Mouse (Mus musculus) forebrain, embryonic 12.5 days (tissue): Measurements from ENCODE around the gene Ywhaq. TPM values are rescaled to one million over a fixed set of nuclear protein-coding genes. Genes with fewer than 3 reads are reported as not detected.

Experiments used
- ATAC-seq: fragments of 200-750 bp; cut with Nextera tagmentation; 2 replicates; pipeline ENCODE4 v1.8.0; 2017; ENCODE audit warnings: moderate TSS enrichment; ENCODE audit not compliant: low FRiP score
- H3K27ac ChIP-seq: fragments of 300-500 bp; sonication (generic); 2 replicates; pipeline ENCODE4 v1.5.1; 2016; ENCODE audit warnings: mild to moderate bottlenecking
- H3K27me3 ChIP-seq: fragments of 300-500 bp; sonication (generic); 2 replicates; pipeline ENCODE4 v1.6.1; 2016; ENCODE audit warnings: mild to moderate bottlenecking
- H3K36me3 ChIP-seq: fragments of 300-500 bp; sonication (generic); replicated peaks from 2 replicates; pipeline ENCODE4 v1.6.1; 2016; ENCODE audit warnings: mild to moderate bottlenecking
- H3K4me1 ChIP-seq: fragments of 300-500 bp; sonication (generic); 2 replicates; pipeline ENCODE4 v1.6.1; 2016
- H3K4me2 ChIP-seq: fragments of 300-500 bp; sonication (generic); 2 replicates; pipeline ENCODE4 v1.6.1; 2016; ENCODE audit warnings: mild to moderate bottlenecking, moderate library complexity
- H3K4me3 ChIP-seq: fragments of 300-500 bp; sonication (generic); replicated peaks from 2 replicates; pipeline ENCODE4 v1.5.1; 2016; ENCODE audit warnings: mild to moderate bottlenecking
- H3K9ac ChIP-seq: fragments of 300-500 bp; sonication (generic); 2 replicates; pipeline ENCODE4 v1.6.1; 2016; ENCODE audit warnings: mild to moderate bottlenecking
- H3K9me3 ChIP-seq: fragments of 300-500 bp; sonication (generic); 2 replicates; pipeline ENCODE4 v1.6.1; 2016
- WGBS: fragments of 180-500 bp; shearing (Covaris S2); methylation state at CpG from one replicate; pipeline ENCODE4 v1.1.7; 2016; 5-methylcytosine and 5-hydroxymethylcytosine counted together
- polyA plus RNA-seq: library from polyadenylated mRNA; unstranded; fragments of >200 nt; fragmentation: Nextera tagmentation; extraction: Ambion mirVana; gene quantifications from 2 replicates; pipeline ENCODE4 v1.2.1, GENCODE M21; 2016

The Ywhaq gene
- polyA plus RNA-seq, 1 experiment from 2014 or later: 1,153 TPM

DNA sequence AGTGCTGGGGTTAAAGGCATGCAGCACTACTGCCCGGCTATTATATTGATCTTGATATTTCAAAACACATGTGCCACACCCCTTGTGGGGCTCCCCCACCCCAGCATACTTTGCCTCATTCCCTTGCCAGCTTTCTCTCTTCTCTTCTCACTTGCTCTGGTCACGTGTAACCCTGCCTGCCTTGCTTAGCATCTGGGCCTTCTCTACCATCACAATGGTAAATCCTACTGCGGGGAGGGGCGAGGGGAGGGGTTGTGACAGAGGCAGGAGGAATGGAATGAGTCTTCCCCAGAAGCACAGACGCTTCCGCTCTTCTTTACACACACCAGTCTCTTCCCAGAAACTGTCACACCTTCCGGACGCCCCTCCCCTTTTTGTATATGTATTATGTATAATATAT lies 14.5 kb upstream of the Ywhaq start:
- H3K27ac ChIP-seq: no peak overlapping the region
- H3K4me2 ChIP-seq: no peak overlapping the region
- H3K4me3 ChIP-seq: no peak overlapping the region
- no peaks in the 10 kb centered on the region for H3K36me3 ChIP-seq
- no peak overlapping the region for H3K9ac ChIP-seq
- peaks cover under 1% of the 10 kb centered on the region; the same call in 1 of the 2 replicates for H3K4me1 ChIP-seq
- ATAC-seq: no peak
- no peaks in the 10 kb centered on the region for H3K9me3 ChIP-seq
- H3K27me3 ChIP-seq: no peaks in the 10 kb centered on the region
- 54% methylated on average over 8 of the region's 8 CpGs for WGBS

DNA sequence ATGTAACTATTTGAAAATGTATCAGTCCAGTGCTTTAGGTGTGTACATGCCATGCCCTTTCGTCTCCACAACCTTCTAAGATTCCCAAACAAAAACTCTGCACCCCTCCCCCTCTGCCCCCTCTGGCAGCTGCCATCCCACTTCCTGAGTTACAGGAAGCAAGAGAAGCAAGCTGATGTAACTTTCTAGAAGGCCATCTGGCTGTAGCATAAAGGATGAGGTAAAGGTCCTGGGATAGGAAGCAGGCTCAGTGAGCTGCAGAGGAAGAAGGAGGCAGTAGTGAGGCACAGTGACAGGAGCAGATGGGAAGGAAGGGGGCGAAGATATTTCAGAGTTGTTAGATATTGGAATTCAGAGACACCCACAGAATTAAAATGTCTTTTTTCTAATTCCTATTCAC lies 13.6 kb upstream of the Ywhaq start:
- no peak overlapping the region for H3K4me2 ChIP-seq
- no peaks in the 10 kb centered on the region for H3K9me3 ChIP-seq
- no peaks in the 10 kb centered on the region for H3K27me3 ChIP-seq
- no peak overlapping the region for H3K27ac ChIP-seq
- H3K4me3 ChIP-seq: no peak overlapping the region
- H3K36me3 ChIP-seq: no peaks in the 10 kb centered on the region
- H3K4me1 ChIP-seq: peaks cover 9% of the 10 kb centered on the region
- whole genome bisulfite sequencing: 90% methylated on average over 2 of the region's 2 CpGs
- no peak overlapping the region for H3K9ac ChIP-seq
- ATAC-seq: no peak

DNA sequence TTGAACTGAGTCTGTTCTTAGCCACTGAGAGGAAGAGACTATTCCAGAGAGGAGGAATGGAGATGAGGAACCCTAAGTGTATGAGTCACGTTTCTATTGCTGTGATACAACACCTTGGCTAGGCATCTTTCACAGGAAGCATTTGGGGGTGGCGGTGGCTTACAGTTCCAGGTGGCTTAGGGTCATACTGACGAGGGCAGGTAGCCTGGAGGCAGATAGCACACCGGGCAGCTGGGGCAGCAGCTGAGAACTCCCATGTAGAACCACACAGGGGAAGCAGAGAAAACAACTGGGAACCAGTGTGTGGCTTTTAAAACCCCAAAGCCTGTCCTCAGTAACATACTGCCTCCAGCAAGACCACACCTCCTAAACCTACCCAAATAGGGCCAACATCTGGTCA lies 12.7 kb upstream of the Ywhaq start:
- Histone ChIP-seq H3K27me3 (no peaks in the 10 kb centered on the region), H3K9me3 (no peaks in the 10 kb centered on the region), H3K4me2 (no peak overlapping the region), H3K9ac (no peak overlapping the region), H3K36me3 (no peaks in the 10 kb centered on the region), H3K4me3 (no peak overlapping the region), H3K4me1 (peaks cover 16% of the 10 kb centered on the region), H3K27ac (no peak overlapping the region)
- WGBS: 71% methylated on average over 4 of the region's 4 CpGs
- no peak for ATAC-seq

DNA sequence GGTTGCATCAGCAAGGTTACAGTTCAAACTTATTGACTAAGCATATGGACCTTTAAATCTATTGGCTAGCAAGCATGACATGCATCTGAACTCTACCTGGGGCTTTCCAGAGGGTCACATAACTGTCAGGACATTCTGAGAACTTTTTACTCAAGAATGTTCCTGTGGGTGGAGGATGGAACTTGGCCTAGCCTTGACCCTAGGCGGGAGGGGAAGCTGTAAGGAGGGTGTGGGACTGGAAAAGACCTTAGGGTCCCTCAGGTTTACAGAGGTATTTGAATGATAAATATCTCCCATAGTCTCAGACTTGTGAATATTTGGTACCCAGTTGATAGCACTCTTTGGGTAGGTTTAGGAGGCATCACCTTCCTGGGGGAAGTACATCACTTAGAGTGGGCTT lies 11.6 kb upstream of the Ywhaq start:
- Histone ChIP-seq H3K9me3 (no peaks in the 10 kb centered on the region), H3K4me3 (no peak overlapping the region), H3K36me3 (no peaks in the 10 kb centered on the region), H3K27me3 (no peaks in the 10 kb centered on the region), H3K4me1 (peaks cover 21% of the 10 kb centered on the region), H3K27ac (no peak overlapping the region), H3K4me2 (no peak overlapping the region), H3K9ac (no peak overlapping the region)
- WGBS: 83% methylated on average over 1 of the region's 1 CpGs
- no peak for ATAC-seq

DNA sequence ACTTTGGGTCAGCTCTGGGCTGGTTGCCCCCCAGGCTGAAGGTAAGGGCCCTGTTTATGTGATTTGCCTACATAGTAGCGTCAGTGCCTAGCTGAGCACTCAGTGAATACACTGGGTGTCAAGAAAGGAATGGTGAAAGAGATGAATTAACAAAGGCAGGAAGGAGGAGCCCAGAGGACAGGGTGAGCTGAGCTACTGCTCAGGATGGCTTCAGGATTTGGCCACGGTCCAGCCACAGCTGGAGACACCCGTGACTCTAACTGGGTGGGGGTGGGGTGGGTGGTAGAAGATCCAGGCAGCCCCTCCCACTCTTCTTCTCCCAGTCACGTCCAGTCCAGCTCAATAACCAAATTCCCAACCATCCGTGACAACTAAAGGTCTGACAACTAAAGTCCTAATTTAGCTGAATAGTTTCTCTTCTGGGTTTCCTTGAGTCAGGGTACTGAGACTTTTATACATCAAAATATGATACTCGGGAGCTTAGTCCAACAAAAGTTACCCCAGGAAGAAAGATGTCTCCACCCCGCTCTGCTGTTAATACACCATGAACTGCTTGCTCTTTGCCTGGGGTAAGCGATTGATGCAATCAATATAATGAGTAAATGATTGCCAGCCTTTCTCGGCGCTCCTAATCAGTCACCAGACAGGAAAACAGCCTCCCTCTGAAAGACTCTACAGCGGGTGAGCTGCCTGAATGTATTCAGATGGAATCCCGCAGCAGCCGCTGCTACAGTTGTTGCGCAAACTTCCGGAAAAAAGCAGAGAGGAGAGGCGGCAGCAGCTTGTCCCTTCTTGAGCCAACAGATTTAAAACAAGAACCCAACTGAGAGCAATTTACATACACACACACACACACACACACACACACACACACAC lies 8.9 kb upstream of the Ywhaq start:
- H3K9ac ChIP-seq: no peak overlapping the region
- peak; percentile 70 for ATAC-seq
- H3K36me3 ChIP-seq: no peaks in the 10 kb centered on the region
- H3K9me3 ChIP-seq: no peaks in the 10 kb centered on the region
- peaks cover 21% of the 10 kb centered on the region for H3K4me1 ChIP-seq
- no peaks in the 10 kb centered on the region for H3K27me3 ChIP-seq
- H3K27ac ChIP-seq: 0 out of 2 replicates have a peak overlapping the region, but pooled peaks have one; percentile 31
- WGBS: 13% methylated on average over 15 of the region's 16 CpGs
- H3K4me2 ChIP-seq: peak overlapping the region; percentile 36
- H3K4me3 ChIP-seq: peak overlapping the region; percentile 11

DNA sequence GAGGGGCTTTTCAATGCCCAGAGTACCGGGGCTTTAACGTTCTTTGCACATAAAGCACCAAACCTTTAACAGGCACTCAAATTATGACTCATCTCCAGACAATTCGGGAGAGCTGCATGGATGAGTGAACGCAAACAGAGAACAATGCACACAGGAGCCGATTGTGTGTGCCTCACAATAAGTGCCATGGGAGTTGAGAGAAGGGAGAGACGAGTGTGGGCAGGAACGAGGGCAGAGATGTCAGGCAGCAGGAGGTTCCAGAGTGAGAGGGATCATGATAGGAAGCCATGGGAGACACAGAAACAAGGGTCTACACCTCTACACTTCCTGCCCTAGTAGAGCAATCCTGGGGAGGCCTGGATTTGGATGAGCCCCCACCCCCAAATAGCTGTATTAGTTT lies 7.2 kb upstream of the Ywhaq start:
- Histone ChIP-seq H3K9ac (no peak overlapping the region), H3K27ac (no peak overlapping the region), H3K4me1 (peaks cover 21% of the 10 kb centered on the region), H3K4me3 (no peak overlapping the region), H3K36me3 (no peaks in the 10 kb centered on the region), H3K27me3 (no peaks in the 10 kb centered on the region), H3K9me3 (no peaks in the 10 kb centered on the region), H3K4me2 (no peak overlapping the region)
- 11% methylated on average over 7 of the region's 7 CpGs for WGBS
- ATAC-seq: peak; percentile 21; the same call in 1 of the 2 replicates

DNA sequence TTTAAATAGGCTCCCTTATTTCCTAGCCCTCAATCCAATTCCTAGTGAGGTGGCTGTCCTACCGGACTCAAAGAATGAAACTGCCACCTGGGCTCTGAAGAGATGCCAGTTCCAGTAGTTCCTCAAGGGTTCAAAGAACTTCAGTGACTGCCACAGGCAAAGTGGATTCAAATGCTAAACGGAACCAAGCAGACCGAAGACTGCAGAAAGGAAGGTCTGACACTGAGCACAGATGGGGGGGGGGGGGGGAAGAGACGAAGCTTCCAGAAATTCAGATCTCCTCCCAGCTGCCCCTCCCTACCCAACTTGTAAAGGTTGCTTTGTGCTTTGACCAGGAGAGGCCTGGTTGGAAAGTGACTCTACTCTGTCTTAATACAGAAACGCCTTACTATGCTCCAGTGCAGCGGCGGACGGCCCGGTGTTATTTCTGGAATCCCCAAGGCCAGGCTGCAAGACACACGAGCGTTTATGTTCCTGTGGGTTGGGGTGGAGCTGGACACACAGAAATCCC lies 1.2 kb upstream of the Ywhaq start:
- Histone ChIP-seq H3K36me3 (peaks cover 19% of the 10 kb centered on the region), H3K4me2 (peak overlapping the region; percentile 60), H3K4me1 (peaks cover 12% of the 10 kb centered on the region), H3K27me3 (no peaks in the 10 kb centered on the region), H3K9ac (no peak overlapping the region), H3K27ac (no peak overlapping the region; the same call in 1 of the 2 replicates), H3K4me3 (peak overlapping the region; percentile 93), H3K9me3 (0 out of 2 replicates have a peak, but pooled peaks cover 5% of the 10 kb centered on the region)
- no peak for ATAC-seq
- WGBS: 43% methylated on average over 11 of the region's 11 CpGs

DNA sequence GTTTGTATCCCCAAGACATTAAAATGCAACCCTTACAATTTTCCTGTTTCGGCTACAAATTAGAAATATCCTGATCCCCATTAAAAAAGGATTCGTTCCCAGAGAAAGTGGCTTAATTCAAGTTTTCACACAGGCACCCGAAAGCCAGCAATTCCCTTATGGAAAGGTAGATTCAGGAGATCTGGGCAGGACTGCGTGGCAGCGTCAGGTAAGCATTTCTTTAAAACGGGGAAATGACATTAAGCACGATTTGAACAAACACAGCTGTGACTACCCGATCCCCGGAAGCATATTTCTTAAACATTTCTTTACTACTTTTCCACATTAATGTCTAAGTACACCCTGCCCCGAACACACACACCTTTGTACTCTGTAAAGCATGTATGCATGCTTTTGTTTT lies 646 bp upstream of the Ywhaq start:
- Histone ChIP-seq H3K36me3 (peaks cover 25% of the 10 kb centered on the region), H3K4me3 (peak overlapping the region; percentile 93), H3K9ac (peak overlapping the region; percentile 96), H3K27me3 (no peaks in the 10 kb centered on the region), H3K4me2 (peak overlapping the region; percentile 60), H3K9me3 (peaks cover 9% of the 10 kb centered on the region; the same call in 1 of the 2 replicates), H3K27ac (peak overlapping the region; percentile 100), H3K4me1 (peaks cover 12% of the 10 kb centered on the region)
- WGBS: 5% methylated on average over 10 of the region's 10 CpGs
- no peak for ATAC-seq

DNA sequence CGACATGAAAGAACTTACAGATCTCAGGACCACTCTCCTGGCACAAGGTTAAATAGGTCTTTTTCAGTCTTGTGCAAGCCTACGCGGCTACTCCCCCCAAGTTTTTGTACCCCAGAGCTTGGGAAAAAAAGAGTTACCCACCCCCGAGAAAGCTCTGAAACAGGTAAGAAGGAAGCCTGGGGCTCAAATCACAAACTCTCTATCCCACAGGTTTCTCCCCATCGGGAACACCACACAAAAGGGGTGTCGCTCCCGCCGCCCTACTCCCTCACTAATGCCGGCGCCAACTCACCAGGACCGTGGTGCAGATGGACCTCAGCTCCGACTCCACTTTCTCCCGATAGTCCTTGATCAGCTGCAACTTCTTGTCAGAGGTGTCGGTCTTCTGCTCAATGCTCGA lies 931 bp downstream of the Ywhaq start:
- Histone ChIP-seq H3K27me3 (no peaks in the 10 kb centered on the region), H3K4me2 (peak overlapping the region; percentile 72), H3K27ac (peak overlapping the region; percentile 69), H3K4me3 (peak overlapping the region; percentile 93), H3K9ac (peak overlapping the region; percentile 85), H3K4me1 (peaks cover 12% of the 10 kb centered on the region), H3K9me3 (peaks cover 22% of the 10 kb centered on the region), H3K36me3 (peaks cover 41% of the 10 kb centered on the region)
- WGBS: 1% methylated on average over 15 of the region's 15 CpGs
- ATAC-seq: no peak

DNA sequence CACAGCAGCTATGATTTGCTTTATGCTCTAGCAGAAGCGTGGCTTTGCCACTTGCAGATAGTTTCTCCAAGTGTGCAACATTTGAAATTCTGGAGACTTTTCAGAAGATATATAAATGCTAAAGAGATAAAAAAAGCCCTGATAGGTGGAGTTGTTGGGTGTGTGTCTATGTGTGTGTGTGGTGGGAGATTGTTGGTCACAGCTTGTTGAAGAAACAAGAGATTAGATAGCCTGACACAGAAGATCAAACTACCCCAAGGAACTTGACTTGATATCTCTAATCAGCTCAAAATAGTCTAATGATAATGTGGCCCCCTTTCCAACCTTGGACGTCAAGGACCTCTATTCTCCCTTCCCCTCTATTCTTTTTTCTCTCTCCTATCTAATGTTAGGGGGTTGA lies 6.8 kb downstream of the Ywhaq start:
- H3K4me3 ChIP-seq: no peak overlapping the region
- H3K9ac ChIP-seq: no peak overlapping the region
- no peak overlapping the region for H3K27ac ChIP-seq
- H3K4me1 ChIP-seq: peaks cover 6% of the 10 kb centered on the region
- H3K9me3 ChIP-seq: peaks cover 49% of the 10 kb centered on the region
- no peak for ATAC-seq
- H3K36me3 ChIP-seq: peaks cover 94% of the 10 kb centered on the region
- H3K4me2 ChIP-seq: no peak overlapping the region
- no peaks in the 10 kb centered on the region for H3K27me3 ChIP-seq
- 97% methylated on average over 2 of the region's 2 CpGs for WGBS

DNA sequence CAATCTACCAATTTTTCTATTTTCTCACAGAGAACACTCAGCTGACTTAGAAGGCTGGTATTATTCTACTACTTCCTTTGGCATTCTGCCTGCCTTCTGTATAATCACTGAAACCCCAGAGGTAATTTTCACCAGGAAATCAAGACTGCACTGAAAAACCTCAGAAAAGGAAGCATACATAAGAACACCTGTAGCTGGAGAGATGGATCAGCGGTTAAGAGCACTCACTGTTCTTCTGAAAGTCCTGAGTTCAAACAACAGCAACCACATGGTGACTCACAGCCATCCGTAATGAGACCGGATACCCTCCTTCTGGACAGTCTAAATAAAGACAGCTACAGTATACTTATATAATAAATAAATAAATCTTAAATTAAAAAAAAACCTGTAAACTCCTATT lies 7.8 kb downstream of the Ywhaq start:
- Histone ChIP-seq H3K9me3 (peaks cover 49% of the 10 kb centered on the region), H3K4me3 (no peak overlapping the region), H3K9ac (no peak overlapping the region), H3K36me3 (peaks cover 94% of the 10 kb centered on the region), H3K4me1 (peaks cover under 1% of the 10 kb centered on the region; the same call in 1 of the 2 replicates), H3K27me3 (no peaks in the 10 kb centered on the region), H3K4me2 (no peak overlapping the region), H3K27ac (no peak overlapping the region)
- no peak for ATAC-seq
- WGBS: 96% methylated on average over 3 of the region's 3 CpGs

DNA sequence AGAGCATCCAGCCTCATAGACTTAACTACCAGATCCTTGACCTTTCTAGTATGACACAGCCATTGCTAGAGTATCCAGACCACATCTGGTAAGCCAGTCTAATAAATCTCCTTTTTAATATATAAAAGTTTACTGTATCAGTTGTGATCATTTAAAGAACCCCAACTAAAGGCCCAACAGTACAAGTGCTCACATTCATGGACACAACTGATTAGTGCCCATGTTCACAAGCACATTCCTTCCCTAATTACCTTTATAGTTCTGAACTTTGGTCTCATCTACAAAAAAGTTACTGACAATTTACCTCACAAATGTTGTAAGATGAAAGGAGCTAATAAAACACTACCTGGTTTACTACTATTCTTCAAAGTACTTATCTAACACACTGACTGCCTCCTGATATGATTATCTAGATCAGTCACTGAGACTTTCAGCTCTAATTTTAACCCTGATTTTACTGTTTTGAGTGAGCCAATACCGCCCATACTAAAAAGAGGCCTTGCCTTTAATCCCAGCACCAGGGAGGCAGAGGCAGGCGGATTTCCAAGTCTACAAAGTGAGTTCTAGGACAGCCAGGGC lies 8.6 kb downstream of the Ywhaq start:
- ATAC-seq: no peak

More for the DNA sequence above, 8.6 kb downstream of the Ywhaq start:
- 99% methylated on average over 2 of the region's 2 CpGs for WGBS
- Histone ChIP-seq H3K4me1 (no peaks in the 10 kb centered on the region), H3K9me3 (peaks cover 43% of the 10 kb centered on the region), H3K27me3 (no peaks in the 10 kb centered on the region), H3K9ac (no peak overlapping the region), H3K36me3 (peaks cover 93% of the 10 kb centered on the region), H3K4me2 (no peak overlapping the region), H3K4me3 (no peak overlapping the region), H3K27ac (no peak overlapping the region)
